Mouse (Mus musculus) heart, embryonic 16.5 days (tissue): ENCODE data around the gene AI182371. TPM values are rescaled to one million over a fixed set of nuclear protein-coding genes. Genes with fewer than 3 reads are reported as not detected.

Experiments
- ATAC-seq: fragments of 200-750 bp; cut with Nextera tagmentation; replicated peaks from 2 replicates; pipeline ENCODE4 v1.8.0; 2017; ENCODE audit warnings: moderate number of reproducible peaks; ENCODE audit not compliant: insufficient read depth, low FRiP score; ENCODE audit errors: extremely low read depth
- H3K27ac ChIP-seq: fragments of 300-500 bp; sonication (generic); 2 replicates; pipeline ENCODE4 v1.5.1; 2014; ENCODE audit warnings: mild to moderate bottlenecking, low read length, control low read depth, moderate library complexity
- H3K27me3 ChIP-seq: fragments of 300-500 bp; sonication (generic); 2 replicates; pipeline ENCODE4 v1.6.1; 2014; ENCODE audit warnings: low read length, mixed read lengths; ENCODE audit not compliant: control insufficient read depth, insufficient read depth
- H3K36me3 ChIP-seq: fragments of 300-500 bp; sonication (generic); 2 replicates; pipeline ENCODE4 v1.6.1; 2014; ENCODE audit not compliant: control insufficient read depth, insufficient read depth
- H3K4me1 ChIP-seq: fragments of 300-500 bp; sonication (generic); 2 replicates; pipeline ENCODE4 v1.6.1; 2014; ENCODE audit warnings: low read length, mixed read lengths; ENCODE audit not compliant: control insufficient read depth, insufficient read depth
- H3K4me2 ChIP-seq: fragments of 300-500 bp; sonication (generic); 2 replicates; pipeline ENCODE4 v1.6.1; 2014; ENCODE audit warnings: low read depth, mild to moderate bottlenecking, control low read depth, low read length
- H3K4me3 ChIP-seq: fragments of 300-500 bp; sonication (generic); 2 replicates; pipeline ENCODE4 v1.5.1; 2014; ENCODE audit warnings: mild to moderate bottlenecking, control low read depth, low read length
- H3K9ac ChIP-seq: fragments of 300-500 bp; sonication (generic); 2 replicates; pipeline ENCODE4 v1.6.1; 2014; ENCODE audit warnings: low read length, control low read depth
- H3K9me3 ChIP-seq: fragments of 300-500 bp; sonication (generic); replicated peaks from 2 replicates; pipeline ENCODE4 v1.6.1; 2016; ENCODE audit warnings: low read length; ENCODE audit not compliant: control insufficient read depth
- WGBS: fragments of 180-500 bp; shearing (Covaris S2); extraction: QIAGEN DNeasy Blood & Tissue Kit; methylation state at CpG from one replicate; pipeline ENCODE4 v1.1.7; 2014; 5-methylcytosine and 5-hydroxymethylcytosine counted together
- polyA plus RNA-seq: library from polyadenylated mRNA; unstranded; fragments of >200 nt; fragmentation: Nextera tagmentation; extraction: Ambion mirVana; gene quantifications from 2 replicates; pipeline ENCODE4 v1.2.1, GENCODE M21; 2015

Gene AI182371
- polyA plus RNA-seq, result 0.10 and 0.42 TPM in 2 replicates

DNA sequence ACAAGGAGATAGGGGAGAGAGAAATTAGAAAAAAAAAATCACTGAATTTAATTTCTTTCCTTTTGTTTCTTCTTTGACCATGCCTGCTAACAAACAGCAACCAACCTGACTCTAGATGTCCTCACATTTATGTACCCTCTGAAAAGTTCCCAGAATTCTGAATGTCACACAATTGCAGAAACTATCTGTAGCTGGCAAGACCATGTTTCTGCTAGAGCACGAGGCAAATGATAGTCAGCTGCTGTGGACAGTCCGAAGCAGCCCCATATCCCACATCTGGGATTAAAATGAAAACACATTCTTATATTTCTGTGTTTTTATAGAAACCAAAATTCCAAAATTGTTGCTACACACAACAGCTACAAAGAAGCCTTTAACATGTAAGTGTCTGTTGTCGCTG, at the start of gene AI182371:
Gene AI182371 (minus strand): TSS at position 101 of the 400 bp plus-strand sequence.
- Histone ChIP-seq H3K4me1 (0 out of 2 replicates have a peak, but pooled peaks cover 5% of the 10 kb centered on the region), H3K27me3 (no peaks in the 10 kb centered on the region), H3K9ac (no peak within 1 kb of the TSS), H3K9me3 (no peaks in the 10 kb centered on the region), H3K4me3 (no peak within 1 kb of the TSS), H3K27ac (no peak within 1 kb of the TSS), H3K4me2 (no peak within 1 kb of the TSS), H3K36me3 (no peaks in the 10 kb centered on the region)
- WGBS, result 92% methylated on average over 3 of the region's 3 CpGs
- no peak for ATAC-seq

DNA sequence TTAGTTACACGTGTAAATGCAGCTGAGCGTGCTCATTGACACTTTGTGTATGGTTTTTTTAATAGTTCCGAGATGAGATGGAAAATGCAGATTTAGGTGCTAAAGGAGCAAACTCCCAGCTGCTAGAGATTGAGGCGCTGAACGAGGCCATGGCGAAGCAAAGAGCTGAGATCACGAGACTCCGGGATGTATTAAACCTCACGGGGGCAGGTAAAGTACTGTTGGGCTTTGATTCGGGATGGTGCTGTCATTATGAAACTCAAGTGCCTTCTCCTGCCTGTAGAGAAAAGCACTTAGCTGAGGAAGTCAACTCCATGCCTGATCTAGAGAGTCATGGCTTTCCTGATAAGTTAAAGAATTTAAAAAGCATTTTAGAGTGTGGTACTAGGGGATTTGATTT, 47.5 kb upstream of the AI182371 start:
- 0 out of 2 replicates have a peak, but pooled peaks cover 5% of the 10 kb centered on the region for H3K4me1 ChIP-seq
- ATAC-seq, result no peak

DNA sequence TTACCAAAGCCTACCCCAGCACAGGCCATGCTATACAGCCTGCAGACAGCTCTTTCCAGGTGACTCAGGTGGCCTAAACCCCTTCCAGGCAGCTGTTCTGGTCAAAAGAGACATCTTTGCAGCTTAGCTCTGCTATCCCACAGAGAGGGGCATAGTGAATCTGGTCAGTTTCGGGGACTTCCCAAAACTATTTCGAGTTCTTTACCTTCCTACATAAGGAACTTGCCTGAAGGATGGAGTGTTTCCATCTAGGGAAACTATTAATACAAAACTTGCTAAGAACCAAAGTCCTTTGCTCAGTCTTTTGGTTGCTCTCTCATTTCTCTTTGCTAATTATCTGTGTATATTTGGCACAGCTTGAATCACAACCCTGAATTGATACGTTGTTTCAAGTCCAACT, 40.3 kb upstream of the AI182371 start:
- 91% methylated on average over 3 of the region's 3 CpGs for WGBS
- Histone ChIP-seq H3K36me3 (peaks cover 64% of the 10 kb centered on the region), H3K4me1 (0 out of 2 replicates have a peak, but pooled peaks cover 1% of the 10 kb centered on the region)

More for the DNA sequence above, 47.5 kb upstream of the AI182371 start:
- no peak overlapping the region for H3K27ac ChIP-seq
- no peaks in the 10 kb centered on the region for H3K9me3 ChIP-seq
- H3K27me3 ChIP-seq, result no peaks in the 10 kb centered on the region
- 86% methylated on average over 10 of the region's 10 CpGs for WGBS
- H3K4me3 ChIP-seq, result no peak overlapping the region
- H3K36me3 ChIP-seq, result peaks cover 75% of the 10 kb centered on the region
- H3K4me2 ChIP-seq, result no peak overlapping the region
- no peak overlapping the region for H3K9ac ChIP-seq

DNA sequence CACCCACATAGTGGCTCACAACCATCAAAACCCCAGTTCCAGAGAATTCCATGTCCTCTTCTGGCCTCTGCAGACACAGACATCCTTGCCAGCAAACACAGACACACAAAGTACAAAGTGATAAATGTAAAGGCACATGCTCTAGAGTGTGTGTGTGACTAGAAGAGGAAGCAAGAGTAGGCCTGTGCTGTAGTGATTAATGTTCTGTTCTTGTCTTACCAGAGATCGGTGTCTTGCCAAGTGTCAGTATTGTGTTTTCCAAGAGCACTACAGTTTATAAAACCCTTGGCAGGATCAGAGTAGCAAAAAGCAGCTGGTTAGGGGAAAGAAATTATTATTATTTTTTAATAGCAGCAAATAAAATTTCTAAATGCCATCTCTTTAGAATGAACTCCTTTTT, 37.2 kb upstream of the AI182371 start:
- no peak overlapping the region for H3K27ac ChIP-seq
- WGBS, result 82% methylated on average over 1 of the region's 1 CpGs
- H3K27me3 ChIP-seq, result no peaks in the 10 kb centered on the region
- peaks cover 47% of the 10 kb centered on the region for H3K36me3 ChIP-seq
- ATAC-seq, result no peak
- no peaks in the 10 kb centered on the region for H3K4me1 ChIP-seq
- no peak overlapping the region for H3K4me3 ChIP-seq
- H3K9me3 ChIP-seq, result no peaks in the 10 kb centered on the region
- H3K9ac ChIP-seq, result no peak overlapping the region
- no peak overlapping the region for H3K4me2 ChIP-seq

More for the DNA sequence above, 40.3 kb upstream of the AI182371 start:
- Histone ChIP-seq H3K9ac (no peak overlapping the region), H3K4me2 (no peak overlapping the region), H3K27me3 (no peaks in the 10 kb centered on the region), H3K9me3 (no peaks in the 10 kb centered on the region), H3K4me3 (no peak overlapping the region), H3K27ac (no peak overlapping the region)
- ATAC-seq, result no peak

DNA sequence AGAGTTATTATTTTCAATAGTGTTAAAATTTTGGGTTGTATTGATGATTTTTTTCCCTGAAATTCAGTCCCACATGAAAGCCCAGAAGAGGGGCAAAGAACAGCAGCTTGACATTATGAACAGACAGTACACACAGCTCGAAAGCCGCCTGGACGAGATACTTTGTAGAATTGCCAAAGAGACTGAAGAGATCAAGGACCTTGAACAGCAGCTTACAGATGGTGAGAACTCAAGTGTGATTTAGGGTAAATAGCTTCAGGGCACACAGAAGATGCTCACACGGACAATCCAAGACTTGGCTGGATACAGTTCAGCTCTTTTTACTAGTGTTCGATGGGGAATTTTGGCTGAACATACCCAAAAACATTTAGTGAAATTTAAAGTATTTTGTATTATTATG, 32.5 kb upstream of the AI182371 start:
- H3K36me3 ChIP-seq, result peaks cover 24% of the 10 kb centered on the region
- H3K4me1 ChIP-seq, result peaks cover 5% of the 10 kb centered on the region
- no peaks in the 10 kb centered on the region for H3K9me3 ChIP-seq
- no peak overlapping the region for H3K4me2 ChIP-seq
- 82% methylated on average over 5 of the region's 5 CpGs for WGBS
- no peak overlapping the region for H3K4me3 ChIP-seq
- H3K27me3 ChIP-seq, result no peaks in the 10 kb centered on the region
- H3K9ac ChIP-seq, result no peak overlapping the region
- ATAC-seq, result no peak
- no peak overlapping the region for H3K27ac ChIP-seq

DNA sequence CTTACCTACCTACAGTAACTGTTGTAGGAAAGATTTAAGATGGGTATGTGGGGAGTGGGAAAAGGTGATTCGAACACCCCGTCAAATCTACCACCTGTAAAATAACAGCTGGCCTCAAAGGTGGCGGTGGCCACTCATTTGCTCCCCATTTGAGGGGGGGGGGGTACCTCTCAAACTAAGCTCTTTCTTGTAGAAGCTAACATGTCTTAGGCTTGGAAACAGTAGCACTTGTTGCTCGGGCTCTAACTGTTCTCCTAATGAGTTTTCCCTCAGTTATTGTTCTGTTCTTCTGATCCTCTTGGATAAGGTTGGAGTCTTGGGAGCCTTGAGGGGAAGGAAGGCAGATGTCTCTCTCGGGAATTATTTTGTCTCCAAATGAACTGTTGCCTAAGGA, 31.3 kb upstream of the AI182371 start:
- WGBS, result 6% methylated on average over 5 of the region's 5 CpGs
- ATAC-seq, result no peak

DNA sequence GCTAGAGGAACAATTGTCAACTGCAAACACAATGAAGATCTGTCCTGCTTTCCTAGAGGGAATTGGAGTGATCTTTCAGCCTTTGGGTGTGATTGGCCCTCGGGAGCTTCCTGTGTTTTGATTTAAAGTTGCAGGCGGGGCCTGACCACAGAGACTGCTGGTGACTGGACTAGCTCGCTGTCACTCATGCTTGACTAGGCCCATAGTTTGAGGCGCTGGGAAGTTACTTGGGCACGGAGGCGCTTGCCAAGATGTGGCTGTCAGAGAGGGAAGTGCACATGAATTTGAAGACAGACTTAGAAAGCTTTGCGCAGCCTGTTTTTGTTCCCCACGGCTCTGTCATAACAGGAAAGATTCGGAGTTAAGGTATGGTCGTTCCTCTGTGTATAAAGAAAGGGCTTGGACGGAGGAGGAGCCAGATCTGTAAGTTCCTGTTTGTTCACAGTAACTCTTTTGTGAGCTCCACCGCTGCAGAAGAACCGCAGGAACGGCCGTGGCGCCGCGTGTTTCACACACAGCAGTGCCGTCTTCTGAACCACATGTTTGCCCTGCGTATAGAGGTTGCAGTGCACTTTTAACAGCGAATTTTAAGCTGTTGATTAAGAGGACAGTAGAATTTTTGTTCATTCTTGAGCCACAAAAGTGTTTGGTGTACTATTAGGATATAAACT, 30.8 kb upstream of the AI182371 start:
- peak overlapping the region; percentile 93 for H3K27ac ChIP-seq
- H3K9ac ChIP-seq, result peak overlapping the region; percentile 65
- H3K27me3 ChIP-seq, result no peaks in the 10 kb centered on the region
- H3K4me2 ChIP-seq, result peak overlapping the region; percentile 70
- no peaks in the 10 kb centered on the region for H3K9me3 ChIP-seq
- peak; percentile 99 for ATAC-seq
- H3K4me3 ChIP-seq, result peak overlapping the region; percentile 71
- peaks cover 10% of the 10 kb centered on the region; the same call in 1 of the 2 replicates for H3K36me3 ChIP-seq
- peaks cover 8% of the 10 kb centered on the region for H3K4me1 ChIP-seq
- WGBS, result under 1% methylated on average over 21 of the region's 21 CpGs

More for the DNA sequence above, 31.3 kb upstream of the AI182371 start:
- Histone ChIP-seq H3K27me3 (no peaks in the 10 kb centered on the region), H3K9me3 (no peaks in the 10 kb centered on the region), H3K4me1 (peaks cover 8% of the 10 kb centered on the region), H3K9ac (peak overlapping the region; percentile 65), H3K4me3 (peak overlapping the region; percentile 71), H3K27ac (peak overlapping the region; percentile 93), H3K4me2 (peak overlapping the region; percentile 70), H3K36me3 (peaks cover 13% of the 10 kb centered on the region)

DNA sequence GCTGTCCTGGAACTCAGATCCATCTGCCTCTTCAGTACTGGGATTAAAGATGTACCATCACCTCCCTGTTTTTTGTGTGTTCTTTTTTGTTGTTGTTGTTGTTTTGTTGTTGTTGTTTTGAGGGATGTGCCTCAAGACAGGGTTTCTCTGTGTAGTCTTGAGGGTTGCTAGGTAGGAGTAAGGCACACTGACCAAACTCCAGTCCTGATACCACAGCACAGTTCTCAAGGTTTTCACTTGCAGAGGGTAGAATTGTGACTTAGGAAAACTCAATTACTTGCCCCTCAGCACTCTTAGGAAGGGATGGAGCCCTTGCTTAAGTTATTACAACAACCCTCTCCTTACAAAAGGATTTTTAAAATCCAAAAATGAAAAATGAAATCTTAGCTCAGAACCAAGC, 30.1 kb upstream of the AI182371 start:
- Histone ChIP-seq H3K9me3 (no peaks in the 10 kb centered on the region), H3K27ac (peak overlapping the region; percentile 67), H3K4me3 (no peak overlapping the region; the same call in 1 of the 2 replicates), H3K4me2 (peak overlapping the region; percentile 70; the same call in 1 of the 2 replicates), H3K9ac (peak overlapping the region; percentile 35; the same call in 1 of the 2 replicates), H3K4me1 (peaks cover 8% of the 10 kb centered on the region), H3K27me3 (no peaks in the 10 kb centered on the region), H3K36me3 (peaks cover 8% of the 10 kb centered on the region; the same call in 1 of the 2 replicates)
- ATAC-seq, result no peak

DNA sequence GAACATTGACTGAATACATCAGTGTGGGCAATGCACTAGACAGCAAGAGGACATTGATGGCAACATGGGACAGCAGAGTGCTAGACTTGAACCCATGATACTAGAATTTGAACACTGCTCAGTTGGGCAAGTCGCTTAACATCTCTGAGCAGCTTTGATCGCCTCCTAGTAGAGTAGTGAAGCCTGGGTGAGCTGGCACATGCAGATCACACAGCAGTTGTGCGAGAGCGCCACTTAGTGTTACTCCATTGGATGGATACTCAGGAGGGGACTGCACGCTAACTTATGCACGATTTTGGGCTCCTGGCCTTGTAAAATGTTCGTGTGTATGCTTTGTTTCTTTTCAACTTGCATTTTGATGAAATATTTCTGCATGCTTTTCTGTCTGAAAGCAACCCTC, 23.4 kb upstream of the AI182371 start:
- Histone ChIP-seq H3K4me1 (peaks cover 4% of the 10 kb centered on the region; the same call in 1 of the 2 replicates), H3K36me3 (peaks cover 13% of the 10 kb centered on the region), H3K4me3 (no peak overlapping the region), H3K9ac (no peak overlapping the region), H3K27me3 (no peaks in the 10 kb centered on the region), H3K4me2 (no peak overlapping the region), H3K27ac (no peak overlapping the region), H3K9me3 (no peaks in the 10 kb centered on the region)
- ATAC-seq, result no peak
- 70% methylated on average over 7 of the region's 7 CpGs for WGBS
